Mouse (Mus musculus) spleen, postnatal 10 days (tissue): ENCODE results near the gene Slc25a16.
A peak's percentile ranks its signal among the peaks of the same experiment; 100 is the strongest.

Source experiments
- DNase-seq, 2 experiments: peaks; one replicate each; pipeline ENCODE4 v3.0.0; 2021 to 2022; ENCODE audit warnings: low spot score in 2 of 2

The Slc25a16 gene

DNA sequence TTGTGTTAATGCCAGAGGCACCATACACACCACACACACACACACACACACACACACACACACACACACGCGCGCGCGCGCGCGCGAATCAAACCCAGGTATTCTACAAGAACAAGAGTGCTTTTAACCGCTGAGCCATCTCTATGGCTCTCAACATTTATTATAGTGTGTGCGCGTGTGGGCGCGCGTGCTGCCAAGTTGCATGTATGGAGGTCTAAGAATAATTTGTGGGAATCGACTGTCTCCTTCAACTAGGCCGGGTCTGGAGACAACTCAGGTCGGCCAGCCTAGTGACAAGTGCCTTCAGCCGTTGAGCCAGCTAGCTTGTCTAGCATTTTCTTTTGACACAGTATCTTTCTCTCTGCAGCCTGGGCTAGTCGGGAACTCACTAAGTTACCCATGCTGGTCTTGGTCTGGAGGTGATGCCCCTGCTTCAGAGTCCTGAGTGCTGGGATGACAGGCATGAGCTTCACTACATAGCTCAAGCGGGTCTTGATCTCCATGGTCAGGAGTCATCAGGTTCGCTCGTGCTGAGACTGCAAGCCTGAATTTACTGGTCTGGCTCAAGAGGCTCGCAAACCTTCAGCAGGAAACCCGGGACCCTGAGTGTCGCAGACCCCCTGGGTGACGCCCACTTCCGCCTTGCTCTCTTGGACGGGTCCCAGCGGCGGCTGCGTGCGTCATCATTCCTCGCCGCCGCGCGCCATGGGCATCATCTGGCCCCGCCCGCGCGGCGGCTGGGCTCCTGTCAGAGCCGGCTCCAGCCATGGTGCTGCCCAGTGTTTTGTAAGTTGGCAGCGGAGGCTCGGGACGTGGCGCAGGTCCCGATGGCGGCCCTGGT lies at the start of gene Slc25a16:
Gene Slc25a16, plus strand, starts transcription at position 709 of the 841 bp plus-strand sequence.
- DNase-seq, result peak; percentile 86 to 93

DNA sequence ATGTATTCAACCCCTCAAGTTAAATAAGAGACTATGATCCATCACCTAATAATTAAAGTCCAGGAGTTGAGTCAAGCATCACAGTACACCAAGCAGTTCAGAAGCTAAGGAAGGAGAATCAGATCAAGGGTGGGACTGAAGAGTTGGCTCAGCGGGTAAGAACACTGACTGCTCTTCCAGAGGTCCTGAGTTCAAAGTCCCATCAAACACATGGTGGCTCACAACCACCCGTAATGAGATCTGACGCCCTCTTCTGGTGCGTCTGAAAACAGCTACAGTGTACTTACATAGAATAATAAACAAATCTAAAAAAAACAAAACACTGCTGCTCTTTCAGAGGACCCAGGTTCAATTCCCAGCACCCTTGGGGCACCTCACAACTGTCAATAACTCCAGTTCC lies 45.6 kb upstream of the Slc25a16 start:
- DNase-seq, result no peak

DNA sequence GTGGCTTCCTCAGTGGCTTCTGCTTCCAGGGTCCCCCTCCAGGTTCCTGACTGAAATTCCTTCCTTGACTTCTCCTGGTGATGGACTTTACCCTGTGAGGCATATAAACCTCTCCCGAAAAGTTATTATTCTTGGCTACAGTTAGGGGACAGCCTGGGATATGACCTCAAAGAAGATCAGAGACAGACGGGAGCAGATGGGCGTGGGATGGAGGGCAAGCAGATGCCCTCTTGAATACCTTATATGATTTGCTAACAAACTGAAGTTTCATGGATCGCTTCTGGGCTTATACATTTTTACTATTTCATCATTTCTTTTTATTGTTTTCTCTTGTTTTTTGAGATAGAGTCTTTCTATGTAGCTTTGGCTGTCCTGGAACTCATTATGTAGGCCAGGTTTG lies 44.9 kb upstream of the Slc25a16 start:
- DNase-seq, result no peak

GRCm38 (mm10) chr10:62878056-62878455 lies 42.4 kb upstream of the Slc25a16 start:
- no peak for DNase-seq

GRCm38 (mm10) chr10:62881211-62881610 lies 39.2 kb upstream of the Slc25a16 start:
- peak in 1 of 2 experiments; percentile 51 for DNase-seq

GRCm38 (mm10) chr10:62883933-62884372 lies 36.5 kb upstream of the Slc25a16 start:
- no peak for DNase-seq

GRCm38 (mm10) chr10:62884517-62884916 lies 35.9 kb upstream of the Slc25a16 start:
- DNase-seq, result no peak

GRCm38 (mm10) chr10:62885460-62885859 lies 35.0 kb upstream of the Slc25a16 start:
- no peak for DNase-seq

DNA sequence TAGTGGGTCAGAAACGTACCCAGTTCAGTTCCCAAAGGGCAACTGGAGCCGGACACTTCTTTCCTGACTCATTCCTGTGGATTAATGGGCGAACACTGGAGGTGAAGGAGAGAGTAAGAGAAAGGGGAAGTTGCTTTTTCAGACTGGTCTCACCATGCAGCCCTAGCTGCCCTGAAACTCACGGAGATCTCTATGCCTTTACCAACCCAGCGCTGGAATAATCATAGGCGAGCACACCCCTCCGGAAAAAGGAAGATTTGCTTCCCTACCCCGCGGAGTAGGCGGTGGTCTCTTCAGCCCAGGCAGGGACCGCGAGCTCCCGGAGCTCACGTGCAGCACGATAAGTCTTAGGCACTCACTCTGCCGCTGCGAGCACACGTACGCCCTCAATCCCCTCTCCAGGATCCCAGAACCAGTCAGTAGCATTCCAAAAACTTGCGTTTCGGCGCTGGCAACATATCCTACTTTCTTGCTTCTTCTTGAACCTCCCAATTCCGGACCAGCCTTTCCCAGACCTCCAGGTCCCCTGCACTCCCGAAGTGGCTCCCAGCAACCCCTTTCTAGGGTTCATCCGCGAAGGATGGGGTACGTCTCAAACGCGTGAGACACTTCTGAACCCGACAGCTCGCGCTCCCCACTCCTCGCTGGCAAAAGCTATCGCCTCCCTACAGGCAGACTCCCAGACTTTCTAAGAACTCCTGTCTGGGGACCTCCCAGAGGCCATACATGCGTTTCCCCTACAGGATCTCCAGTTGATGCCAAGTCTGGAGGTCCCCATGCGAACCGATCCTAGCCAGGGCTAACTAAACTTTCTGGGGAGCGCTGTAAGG lies 34.2 kb upstream of the Slc25a16 start:
- DNase-seq, result peak in 1 of 2 experiments; percentile 9

GRCm38 (mm10) chr10:62886799-62887591 lies 33.4 kb upstream of the Slc25a16 start:
- DNase-seq, result peak; percentile 12 to 22

DNA sequence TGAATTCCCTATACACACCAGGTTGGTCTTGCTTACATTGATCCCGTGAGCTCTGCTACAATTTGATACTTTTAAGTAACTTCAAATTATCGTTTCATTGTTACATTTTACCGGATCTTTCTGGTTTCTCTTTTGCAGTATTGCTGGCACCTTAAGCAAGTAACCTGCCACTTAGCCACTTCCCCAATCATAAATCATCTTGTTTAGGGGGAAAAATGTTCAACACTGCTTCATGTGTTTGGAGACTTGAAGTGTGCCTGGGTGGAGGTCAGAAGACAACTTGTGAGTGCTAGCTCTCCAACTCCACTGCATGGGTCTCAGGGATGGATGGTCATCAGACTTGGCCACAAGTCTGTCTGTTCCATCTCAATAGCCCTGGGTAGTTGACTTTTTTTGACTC lies 29.4 kb upstream of the Slc25a16 start:
- DNase-seq, result no peak

- no peak for DNase-seq
Measured at GRCm38 (mm10) chr10:62892549-62893232, 27.7 kb upstream of the Slc25a16 start.

GRCm38 (mm10) chr10:62893356-62893884 lies 27.0 kb upstream of the Slc25a16 start:
- DNase-seq, result no peak

- DNase-seq, result no peak
Measured at GRCm38 (mm10) chr10:62894447-62894846, 26.0 kb upstream of the Slc25a16 start.

- DNase-seq, result no peak
Measured at GRCm38 (mm10) chr10:62895386-62895785, 25.0 kb upstream of the Slc25a16 start.

GRCm38 (mm10) chr10:62896035-62896434 lies 24.4 kb upstream of the Slc25a16 start:
- DNase-seq, result no peak

GRCm38 (mm10) chr10:62896774-62897173 lies 23.7 kb upstream of the Slc25a16 start:
- DNase-seq, result no peak

DNA sequence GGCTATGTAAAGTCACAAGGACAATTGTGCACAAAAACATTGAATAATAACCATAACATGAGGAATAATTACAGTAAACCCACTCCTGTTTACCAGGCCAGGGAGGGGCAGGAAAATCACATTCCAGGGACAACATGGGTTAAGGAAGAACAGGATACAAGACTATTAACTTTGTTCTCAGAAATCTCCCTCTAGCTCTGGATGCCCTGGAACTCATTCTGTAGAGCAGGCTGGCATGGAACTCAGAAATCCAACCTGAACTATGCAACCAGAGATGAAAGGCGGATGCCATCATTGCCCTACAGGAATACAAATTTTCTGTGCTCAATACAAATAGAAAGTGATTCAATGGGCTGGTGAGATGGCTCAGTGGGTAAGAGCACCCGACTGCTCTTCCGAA lies 23.0 kb upstream of the Slc25a16 start:
- DNase-seq, result no peak

DNA sequence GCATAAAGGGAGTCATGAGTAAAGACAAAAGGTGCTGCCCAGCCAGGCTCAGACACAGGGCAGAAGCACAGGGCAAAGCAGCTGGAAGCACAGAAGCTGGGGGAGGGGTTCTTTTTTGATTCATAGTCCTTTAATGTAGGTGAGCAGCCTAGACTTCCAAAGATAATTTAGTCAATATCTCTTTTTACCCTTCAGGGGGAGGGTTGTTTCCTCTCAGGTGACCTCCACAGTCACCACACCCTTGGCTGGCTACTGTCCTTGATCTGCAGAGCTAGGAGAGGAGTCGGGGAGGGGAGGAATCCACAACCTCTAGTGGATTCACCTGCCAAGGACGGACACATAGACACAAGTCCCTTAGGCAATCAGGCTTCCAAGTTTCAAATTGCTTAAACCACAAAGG lies 22.4 kb upstream of the Slc25a16 start:
- DNase-seq, result no peak

DNA sequence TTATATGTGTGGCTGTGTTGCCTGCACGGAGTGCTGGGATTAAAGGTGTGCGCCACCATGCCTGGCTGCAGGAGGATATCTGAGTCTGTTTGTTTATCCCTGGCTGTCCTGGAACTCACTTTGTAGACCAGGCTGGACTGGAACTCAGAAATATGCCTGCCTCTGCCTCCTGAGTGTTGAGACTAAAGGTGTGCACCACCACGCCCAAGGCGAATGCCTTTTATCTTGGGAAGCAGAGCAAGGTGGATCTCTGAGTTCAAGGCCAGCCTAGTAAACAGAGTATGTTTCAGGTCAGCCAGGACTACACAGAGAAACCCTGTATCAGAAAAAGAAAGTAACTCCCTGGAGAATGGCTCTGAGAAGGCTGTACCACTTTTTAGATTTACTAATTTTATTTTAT lies 20.3 kb upstream of the Slc25a16 start:
- DNase-seq, result no peak

DNA sequence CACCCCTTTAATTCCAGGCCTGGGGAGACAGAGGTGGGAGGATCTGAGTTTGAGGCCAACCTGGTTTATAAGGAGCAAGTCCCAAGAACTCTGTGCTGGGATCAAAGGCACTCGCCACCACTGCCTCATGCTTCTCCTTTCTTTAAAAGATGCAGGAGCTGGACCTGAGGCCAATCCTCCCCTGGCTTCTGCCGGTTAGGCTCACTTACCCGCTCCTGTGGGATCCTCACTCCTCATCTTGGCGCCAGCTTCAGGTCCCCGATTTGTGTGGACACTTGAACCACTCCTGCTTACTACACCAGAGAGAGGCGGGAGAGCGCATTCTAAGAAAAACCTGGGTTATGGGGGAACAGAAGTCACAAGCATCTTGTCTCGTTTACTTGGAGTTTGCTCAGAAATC lies 18.6 kb upstream of the Slc25a16 start:
- no peak for DNase-seq
